Mouse (Mus musculus) cerebellum, adult 11-12 months (tissue): ENCODE measurements around the gene Olfr728.

Source experiments
- DNase-seq: peaks from one replicate; pipeline ENCODE4 v3.0.0; 2022

Gene Olfr728

DNA sequence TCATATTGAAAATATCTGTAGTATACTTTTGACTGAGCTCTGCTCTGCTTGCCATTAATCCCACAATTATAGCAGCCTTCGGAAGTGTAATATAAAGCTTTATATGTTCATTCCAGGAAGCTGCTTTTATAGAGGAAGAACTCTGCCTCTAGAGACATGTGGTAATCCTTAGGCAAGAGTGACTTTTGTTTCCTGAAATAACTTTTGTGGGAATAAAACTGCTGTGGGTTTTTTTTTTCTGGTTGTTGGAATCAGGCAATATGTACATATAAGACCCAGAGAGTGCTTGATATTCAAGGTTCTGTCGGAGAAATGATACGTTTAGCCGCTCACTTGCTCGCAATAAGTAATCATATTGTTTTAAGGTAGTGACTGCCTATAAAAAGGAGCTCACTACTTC lies at the start of gene Olfr728:
Gene Olfr728, minus strand, starts transcription at position 101 of the 400 bp plus-strand sequence.
- no peak for DNase-seq

DNA sequence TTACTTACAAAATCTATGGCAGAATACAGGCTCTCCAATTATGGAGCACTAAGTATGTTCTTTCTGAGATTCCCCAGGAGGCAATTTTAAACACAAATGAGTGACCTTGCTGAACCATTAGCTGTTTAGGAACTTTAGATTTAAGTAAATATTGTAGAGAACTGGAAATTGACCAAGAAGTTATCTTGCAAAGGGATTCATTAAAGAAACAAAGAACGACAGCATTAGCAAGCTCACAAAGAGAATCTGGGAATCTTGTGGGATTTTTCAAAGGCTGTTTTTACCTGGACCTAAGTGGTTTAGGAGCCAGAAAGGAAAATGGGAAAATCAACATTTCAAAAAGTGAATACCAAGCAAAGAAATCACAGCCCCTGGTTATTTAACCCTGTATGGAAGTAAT lies 45.6 kb upstream of the Olfr728 start, which contains the start of gene Olfr730:
Gene Olfr730, minus strand, starts transcription at position 101 of the 400 bp plus-strand sequence.
- DNase-seq = no peak

DNA sequence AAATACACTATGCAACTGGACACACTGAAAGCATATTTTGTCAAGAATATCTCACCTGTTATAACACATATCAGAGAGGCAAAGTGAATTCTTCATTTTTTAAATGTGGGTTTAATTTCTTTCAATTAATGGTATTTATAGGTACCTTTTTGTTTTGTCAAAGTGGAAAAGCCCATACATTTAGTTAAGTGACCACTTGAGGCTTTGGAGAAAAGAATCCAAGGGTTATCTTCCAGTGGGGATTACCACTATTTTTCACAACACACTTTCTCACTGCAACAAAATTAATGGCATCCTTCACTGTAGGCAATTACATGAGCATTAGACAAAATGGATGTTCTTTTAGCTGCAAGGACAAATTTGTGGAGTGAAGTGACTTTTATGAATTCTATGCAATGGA lies 10.3 kb upstream of the Olfr728 start, which contains the start of gene Olfr729:
Gene Olfr729, minus strand, starts transcription at position 101 of the 400 bp plus-strand sequence.
- DNase-seq = no peak

DNA sequence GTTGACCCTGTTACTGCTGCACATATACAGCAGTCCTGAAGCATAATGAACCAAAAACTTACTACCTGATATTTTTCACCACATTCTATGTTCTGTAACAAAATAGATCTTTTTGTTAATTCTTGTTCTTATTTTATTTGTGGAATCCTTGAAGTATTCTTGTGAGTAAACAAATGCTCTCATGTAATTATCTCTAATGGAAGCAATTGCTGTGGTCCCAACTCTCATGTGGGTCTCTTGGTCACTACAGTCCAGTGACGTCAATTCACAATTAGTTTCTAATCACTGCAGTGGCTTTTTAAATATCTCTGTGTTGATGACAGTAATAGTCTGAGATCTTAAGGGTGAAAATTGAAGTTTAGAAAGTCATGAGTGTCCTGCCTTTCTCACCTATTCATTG lies 19.6 kb downstream of the Olfr728 start, which contains the start of gene Olfr727:
Gene Olfr727, plus strand, starts transcription at position 301 of the 400 bp plus-strand sequence.
- DNase-seq = no peak

DNA sequence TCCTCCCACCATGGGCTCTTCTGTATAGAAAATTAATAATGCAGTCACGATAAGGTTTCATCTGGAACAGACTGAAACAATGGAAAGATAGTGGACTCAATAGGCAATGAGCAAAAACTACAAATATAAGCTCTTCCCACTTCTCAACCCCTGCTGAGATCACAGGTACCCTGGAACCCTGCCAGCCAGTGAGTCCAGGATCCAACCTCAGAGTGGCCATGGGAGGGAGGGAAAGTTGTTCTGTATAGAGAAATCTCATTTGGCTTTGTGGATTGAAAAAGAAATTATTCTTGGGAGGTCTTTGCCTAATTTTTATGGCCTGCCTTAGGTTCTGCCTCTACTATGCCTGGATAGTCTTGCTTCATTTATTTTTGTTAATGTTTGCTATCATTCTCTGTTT lies 51.6 kb downstream of the Olfr728 start, which contains the start of gene Olfr726:
Gene Olfr726, minus strand, starts transcription at position 101 of the 400 bp plus-strand sequence.
- no peak for DNase-seq
